Mouse (Mus musculus) lung, postnatal 10 days (tissue): ENCODE measurements at regions not wholly inside any gene's neighbourhood (a gene's known extent, or its start where the extent isn't known, plus 50 kb on each side); places are given as distances from the start of the nearest gene placed in this dataset.

Experiments
- DNase-seq: peaks from one replicate; pipeline ENCODE4 v3.0.0; 2021

DNA sequence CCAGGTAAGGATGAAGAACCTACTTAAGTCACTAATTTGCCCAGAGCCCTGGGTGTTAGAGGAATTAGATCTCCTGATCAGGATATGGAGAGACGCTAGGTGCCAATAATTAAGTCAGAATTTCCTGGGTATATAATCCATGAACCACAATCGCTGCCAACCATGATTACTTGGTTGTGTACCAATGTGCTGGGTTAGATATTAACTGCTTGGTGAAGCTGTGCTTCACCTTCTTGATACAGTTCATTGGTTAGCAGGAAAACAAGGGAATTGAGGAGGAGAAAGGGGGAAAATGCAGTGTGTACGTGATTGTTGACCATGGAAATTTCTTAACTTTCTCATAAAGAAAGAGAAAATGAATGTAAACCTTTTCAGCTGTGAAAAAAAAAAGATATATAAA is 961.7 kb upstream of the Slc39a10 start:
- no peak for DNase-seq

DNA sequence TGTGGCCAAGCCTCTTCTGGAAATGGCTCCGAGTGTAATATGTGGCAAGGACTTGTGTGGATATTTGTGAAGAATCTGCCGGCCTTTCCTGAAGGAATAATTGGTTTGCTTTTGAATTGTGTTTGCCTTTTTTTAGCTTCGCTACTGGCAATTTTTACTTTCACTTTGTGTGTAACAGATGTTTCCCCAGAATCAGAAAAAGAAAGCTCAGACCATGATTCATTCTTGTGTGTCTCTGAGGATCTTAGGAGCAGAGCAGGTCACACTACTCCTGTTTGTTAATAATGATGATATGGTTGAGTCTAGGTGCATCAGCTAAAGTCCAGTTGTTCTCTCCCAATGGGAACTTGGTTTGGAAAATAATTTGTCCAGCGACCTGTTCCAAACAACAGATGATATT is 961.3 kb upstream of the Slc39a10 start:
- DNase-seq = no peak

- no peak for DNase-seq
Measured at GRCm38 (mm10) chr1:47840811-47841210, 948.2 kb upstream of the Slc39a10 start.

DNA sequence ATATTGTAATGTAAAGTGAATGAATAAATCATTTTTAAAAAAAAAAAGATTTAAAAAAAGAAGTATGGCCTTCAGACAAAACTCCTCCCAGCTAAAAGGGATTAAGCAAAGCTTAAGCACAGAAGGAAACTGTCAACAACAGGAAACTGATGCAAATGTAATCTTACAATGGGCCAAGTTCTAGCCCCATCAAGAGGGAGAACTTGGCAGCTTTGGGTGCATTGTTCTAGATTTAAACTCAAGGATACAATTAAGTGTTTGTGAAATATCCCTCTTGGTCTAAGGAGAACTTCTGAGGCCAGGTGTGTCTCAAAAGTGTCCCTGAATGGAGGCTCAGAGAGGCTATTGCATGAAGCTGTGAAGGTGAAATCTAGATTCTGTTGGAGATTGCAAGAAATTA is 941.4 kb upstream of the Slc39a10 start:
- DNase-seq = no peak

DNA sequence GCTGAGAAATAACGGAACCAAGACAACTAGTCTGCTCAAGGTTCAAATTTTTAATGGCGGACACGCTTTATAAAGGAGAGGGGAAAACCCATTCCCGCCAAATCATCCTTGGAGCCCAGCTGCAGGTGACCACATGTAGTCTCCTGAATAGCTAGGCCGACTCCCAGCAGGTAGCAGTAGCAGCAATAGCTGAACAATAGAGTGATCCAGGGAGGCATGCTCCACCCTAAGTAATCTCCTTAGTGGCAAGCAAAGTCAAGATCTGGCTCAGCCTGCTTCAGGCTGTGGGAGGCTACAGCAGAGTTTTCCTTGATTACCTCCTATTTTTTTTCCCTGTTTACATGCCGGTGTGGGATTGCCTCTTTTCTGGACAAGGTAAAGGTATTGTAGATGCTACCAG is 934.6 kb upstream of the Slc39a10 start:
- DNase-seq = no peak

- peak; percentile 4 for DNase-seq
Measured at GRCm38 (mm10) chr1:47809508-47809907, 916.9 kb upstream of the Slc39a10 start.

DNA sequence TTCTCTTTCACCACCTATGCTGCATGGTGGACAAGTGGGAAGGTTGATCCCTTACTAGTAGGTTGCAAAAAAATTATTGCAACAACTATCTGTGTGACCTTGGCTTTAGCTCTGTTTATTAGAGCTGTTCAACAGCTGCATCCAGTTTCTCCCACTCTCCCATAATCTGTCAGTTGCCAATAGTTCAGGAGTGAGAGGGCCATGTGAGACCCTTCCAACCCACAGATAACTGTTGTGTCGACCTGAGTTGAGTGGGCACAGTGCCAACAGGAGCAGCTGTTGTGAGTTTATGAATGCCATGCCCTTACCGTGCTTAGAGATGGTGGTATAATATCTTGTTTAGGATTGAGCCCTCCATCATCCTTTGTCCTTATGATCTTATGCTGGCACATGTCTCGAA is 902.1 kb upstream of the Slc39a10 start:
- DNase-seq = peak; percentile 18
